Mouse (Mus musculus) stomach, embryonic 15.5 days (tissue): ENCODE data around the gene Tmem108. TPM values are rescaled to one million over a fixed set of nuclear protein-coding genes. Genes with fewer than 3 reads are reported as not detected.
A peak's percentile ranks its signal among the peaks of the same experiment; 100 is the strongest.

Source experiments
- ATAC-seq: fragments of 200-750 bp; cut with Nextera tagmentation; 2 replicates; pipeline ENCODE4 v1.8.0; 2017; ENCODE audit warnings: low read depth, moderate number of reproducible peaks, moderate TSS enrichment; ENCODE audit not compliant: insufficient read depth, low FRiP score
- H3K27ac ChIP-seq: fragments of 300-500 bp; sonication (generic); 2 replicates; pipeline ENCODE4 v1.5.1; 2015; ENCODE audit warnings: mild to moderate bottlenecking, inconsistent platforms
- H3K27me3 ChIP-seq: fragments of 300-500 bp; sonication (generic); replicated peaks from 2 replicates; pipeline ENCODE4 v1.6.1; 2015; ENCODE audit warnings: inconsistent platforms
- H3K36me3 ChIP-seq: fragments of 300-500 bp; sonication (generic); 2 replicates; pipeline ENCODE4 v1.6.1; 2015; ENCODE audit warnings: inconsistent platforms
- H3K4me1 ChIP-seq: fragments of 300-500 bp; sonication (generic); 2 replicates; pipeline ENCODE4 v1.6.1; 2015; ENCODE audit warnings: inconsistent platforms
- H3K4me2 ChIP-seq: fragments of 300-500 bp; sonication (generic); 2 replicates; pipeline ENCODE4 v1.6.1; 2015; ENCODE audit warnings: mild to moderate bottlenecking, inconsistent platforms
- H3K4me3 ChIP-seq: fragments of 300-500 bp; sonication (generic); replicated peaks from 2 replicates; pipeline ENCODE4 v1.5.1; 2015; ENCODE audit warnings: inconsistent platforms
- H3K9ac ChIP-seq: fragments of 300-500 bp; sonication (generic); 2 replicates; pipeline ENCODE4 v1.6.1; 2015; ENCODE audit warnings: inconsistent platforms
- H3K9me3 ChIP-seq: fragments of 300-500 bp; sonication (generic); 2 replicates; pipeline ENCODE4 v1.6.1; 2016; ENCODE audit warnings: inconsistent platforms
- WGBS: fragments of 180-500 bp; shearing (Covaris S2); methylation state at CpG from one replicate; pipeline ENCODE4 v1.1.7; 2015; 5-methylcytosine and 5-hydroxymethylcytosine counted together
- polyA plus RNA-seq: library from polyadenylated mRNA; unstranded; fragments of >200 nt; fragmentation: Nextera tagmentation; extraction: Ambion mirVana; gene quantifications from 2 replicates; pipeline ENCODE4 v1.2.1, GENCODE M21; 2015

Tmem108 gene
- polyA plus RNA-seq, 1 experiment from 2014 or later = 12.9 TPM

DNA sequence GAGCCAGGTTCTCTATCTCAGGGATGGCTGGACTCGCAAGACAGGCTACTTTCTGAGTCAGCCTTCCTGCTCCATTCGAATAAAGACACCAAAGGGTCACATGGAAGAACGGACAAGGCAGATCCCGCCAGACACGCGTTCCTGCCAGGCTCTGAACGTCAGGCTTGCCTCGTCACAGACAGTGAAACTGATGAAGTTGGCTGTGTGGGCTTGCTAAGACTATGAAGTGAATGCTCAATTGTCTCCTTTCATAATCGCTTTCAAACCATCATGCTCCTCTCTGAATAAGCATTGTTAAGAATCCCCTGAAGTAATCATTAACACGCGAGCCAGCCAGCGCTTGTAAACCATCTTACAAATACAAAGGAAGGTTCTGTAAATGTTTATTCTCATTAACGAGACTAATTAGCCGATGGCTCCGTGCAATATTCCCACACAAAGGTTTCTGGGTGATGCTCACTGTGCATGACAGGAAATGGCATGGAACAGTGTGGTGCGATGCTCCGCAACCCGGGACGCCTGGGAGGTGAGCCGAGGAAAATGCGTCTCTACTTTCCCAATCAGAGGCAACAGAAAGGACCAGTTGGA, 210.9 kb downstream of the Tmem108 start:
- no peak overlapping the region for H3K4me3 ChIP-seq
- no peak overlapping the region for H3K4me2 ChIP-seq
- ATAC-seq = no peak
- H3K9me3 ChIP-seq = no peaks in the 10 kb centered on the region
- no peak overlapping the region for H3K27ac ChIP-seq
- 67% methylated on average over 21 of the region's 21 CpGs for WGBS
- no peak overlapping the region for H3K9ac ChIP-seq
- H3K4me1 ChIP-seq = no peaks in the 10 kb centered on the region
- no peaks in the 10 kb centered on the region for H3K36me3 ChIP-seq
- no peaks in the 10 kb centered on the region for H3K27me3 ChIP-seq

DNA sequence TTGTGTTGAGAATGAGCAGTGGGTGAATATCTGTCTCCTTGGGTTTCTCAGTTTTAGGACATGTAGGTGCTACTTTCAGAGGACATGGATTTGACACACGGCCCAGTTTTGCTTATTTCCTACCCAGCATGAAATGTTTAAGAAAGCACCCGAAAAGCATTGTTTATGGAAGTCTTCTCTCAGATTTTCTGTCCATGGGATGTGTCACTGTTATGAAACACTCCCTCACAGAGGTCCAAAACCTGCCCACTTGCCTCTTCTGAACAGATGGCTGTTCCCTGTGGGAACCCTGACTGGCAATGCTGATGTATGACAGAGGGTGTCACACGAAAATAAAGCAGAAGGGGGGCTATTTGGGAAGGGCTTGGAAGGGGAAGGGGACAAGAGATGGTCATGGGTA, 212.5 kb downstream of the Tmem108 start:
- no peak overlapping the region for H3K27ac ChIP-seq
- no peaks in the 10 kb centered on the region for H3K27me3 ChIP-seq
- H3K9ac ChIP-seq = no peak overlapping the region
- H3K36me3 ChIP-seq = no peaks in the 10 kb centered on the region
- ATAC-seq = no peak
- H3K9me3 ChIP-seq = no peaks in the 10 kb centered on the region
- no peak overlapping the region for H3K4me2 ChIP-seq
- 53% methylated on average over 3 of the region's 3 CpGs for WGBS
- no peak overlapping the region for H3K4me3 ChIP-seq
- no peaks in the 10 kb centered on the region for H3K4me1 ChIP-seq

DNA sequence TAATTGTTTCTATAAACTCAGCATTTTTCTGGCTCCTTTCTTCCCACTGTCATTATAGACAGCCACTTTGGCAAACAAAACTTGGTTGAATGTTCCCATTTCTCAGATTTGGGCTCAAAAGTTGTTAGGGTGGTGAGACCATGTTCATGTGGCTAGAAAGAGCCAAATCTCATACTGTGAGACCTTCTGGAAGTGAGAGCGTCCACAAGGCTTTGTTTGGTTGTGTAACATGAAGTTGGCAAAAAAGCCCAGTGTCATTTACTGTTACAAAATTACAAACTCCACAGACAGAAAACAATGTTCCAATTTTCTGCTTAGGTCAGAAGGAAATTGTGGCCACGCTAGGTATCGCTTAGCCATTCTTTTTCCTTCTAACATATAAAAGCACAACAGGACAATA, 213.0 kb downstream of the Tmem108 start:
- ATAC-seq = no peak
- WGBS = 90% methylated on average over 3 of the region's 3 CpGs
- no peak overlapping the region for H3K4me2 ChIP-seq
- no peaks in the 10 kb centered on the region for H3K4me1 ChIP-seq
- no peak overlapping the region for H3K4me3 ChIP-seq
- no peaks in the 10 kb centered on the region for H3K36me3 ChIP-seq
- H3K9me3 ChIP-seq = no peaks in the 10 kb centered on the region
- H3K9ac ChIP-seq = no peak overlapping the region
- H3K27ac ChIP-seq = no peak overlapping the region
- no peaks in the 10 kb centered on the region for H3K27me3 ChIP-seq

DNA sequence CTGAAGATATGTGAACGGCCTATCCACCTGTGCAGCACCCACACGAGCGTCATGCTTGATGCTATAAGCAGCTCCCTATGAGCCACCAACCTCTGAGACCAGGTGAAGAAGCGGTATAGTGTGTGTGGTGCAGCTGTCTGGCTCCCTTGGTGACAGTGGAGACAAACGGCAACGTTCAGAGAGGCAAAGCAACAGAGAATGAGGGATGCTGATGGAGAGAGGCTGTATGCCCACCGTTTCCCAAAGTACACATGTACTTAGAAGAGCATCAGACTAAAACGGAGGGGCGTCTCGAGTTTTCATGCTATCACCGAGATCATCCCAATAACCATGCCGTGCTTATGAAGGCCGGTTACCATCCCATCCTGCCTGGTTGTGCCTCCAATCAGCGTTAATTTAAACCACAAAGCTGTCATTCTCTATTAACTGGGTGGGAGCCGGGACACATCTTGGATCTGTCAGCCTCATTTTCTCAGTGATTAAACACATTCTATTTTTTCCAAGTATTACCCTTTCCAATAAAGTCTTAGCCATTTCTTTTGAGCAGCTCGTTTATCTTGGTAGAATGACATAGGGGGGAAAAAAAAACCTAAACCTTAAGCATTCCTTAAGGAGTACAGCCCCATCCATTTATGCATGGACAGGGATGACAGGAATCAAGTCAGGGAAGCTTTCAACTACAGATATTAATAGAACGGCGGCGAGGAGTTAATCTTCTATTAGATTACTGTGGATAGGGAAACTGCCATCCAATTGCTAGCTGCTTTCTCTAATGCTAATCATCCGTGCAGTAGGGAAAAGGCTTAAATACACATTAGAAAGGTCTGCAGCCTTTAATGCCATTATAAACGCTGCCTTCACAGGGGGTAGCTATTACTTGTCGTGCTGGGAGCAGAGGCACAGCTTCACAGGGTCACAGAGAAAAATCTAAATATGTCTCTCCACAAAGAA, 214.7 kb downstream of the Tmem108 start:
- WGBS = 70% methylated on average over 22 of the region's 22 CpGs
- Histone ChIP-seq H3K27me3 (no peaks in the 10 kb centered on the region), H3K36me3 (no peaks in the 10 kb centered on the region), H3K9ac (no peak overlapping the region), H3K4me1 (no peaks in the 10 kb centered on the region), H3K9me3 (no peaks in the 10 kb centered on the region), H3K4me2 (no peak overlapping the region), H3K4me3 (no peak overlapping the region), H3K27ac (no peak overlapping the region)
- no peak for ATAC-seq

- H3K9me3 ChIP-seq = no peaks in the 10 kb centered on the region
- H3K27me3 ChIP-seq = no peaks in the 10 kb centered on the region
Observed at GRCm38 (mm10) chr9:103545729-103546128, 215.9 kb downstream of the Tmem108 start.

DNA sequence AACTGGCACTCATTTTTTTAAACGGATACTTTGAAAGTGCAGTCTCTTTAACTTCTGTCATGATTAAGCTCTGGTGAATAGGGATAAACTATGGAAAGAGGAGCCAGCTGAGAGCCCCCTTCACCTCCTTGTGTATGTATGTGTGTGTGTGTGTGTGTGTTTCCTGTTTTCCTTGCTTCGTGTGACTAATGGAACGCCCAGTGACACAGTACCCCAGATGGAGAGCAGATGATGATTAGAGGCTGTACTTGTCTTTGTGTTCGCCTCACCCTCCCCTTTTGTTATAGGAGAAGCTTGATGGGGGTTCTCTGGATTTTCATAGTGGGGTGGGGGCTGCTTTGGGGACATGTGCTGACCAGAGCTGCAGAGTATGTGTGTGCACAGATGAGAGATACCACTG, 216.4 kb downstream of the Tmem108 start:
- WGBS = 47% methylated on average over 4 of the region's 4 CpGs
- no peaks in the 10 kb centered on the region for H3K4me1 ChIP-seq
- no peak overlapping the region for H3K27ac ChIP-seq

More at GRCm38 (mm10) chr9:103545729-103546128, 215.9 kb downstream of the Tmem108 start:
- Histone ChIP-seq H3K27ac (no peak overlapping the region), H3K36me3 (no peaks in the 10 kb centered on the region), H3K4me1 (no peaks in the 10 kb centered on the region), H3K9ac (no peak overlapping the region), H3K4me2 (no peak overlapping the region), H3K4me3 (no peak overlapping the region)
- ATAC-seq = no peak
- WGBS = 56% methylated on average over 4 of the region's 4 CpGs

DNA sequence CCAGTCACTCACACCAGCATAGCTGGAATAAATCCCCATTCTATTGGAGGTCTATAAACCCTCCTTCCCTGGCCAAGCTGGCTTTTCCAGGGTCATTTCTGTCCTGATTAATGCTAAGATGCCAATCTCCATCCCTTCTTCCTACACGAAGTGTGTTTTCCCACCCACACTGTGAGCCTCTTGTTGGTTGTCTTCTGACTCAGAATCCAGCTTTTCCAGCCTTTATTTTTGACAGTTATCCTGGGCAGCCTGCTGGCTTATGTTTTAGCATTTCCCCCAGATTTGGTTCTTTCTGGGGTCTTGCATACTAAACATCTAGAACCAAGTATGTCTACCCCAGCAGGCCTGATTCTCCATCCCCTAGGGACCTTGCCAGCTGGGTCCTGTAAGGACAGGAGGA, 217.0 kb downstream of the Tmem108 start:
- H3K27ac ChIP-seq = no peak overlapping the region
- H3K36me3 ChIP-seq = no peaks in the 10 kb centered on the region
- H3K4me2 ChIP-seq = no peak overlapping the region
- H3K9me3 ChIP-seq = no peaks in the 10 kb centered on the region
- no peaks in the 10 kb centered on the region for H3K4me1 ChIP-seq
- no peaks in the 10 kb centered on the region for H3K27me3 ChIP-seq
- ATAC-seq = no peak
- no peak overlapping the region for H3K4me3 ChIP-seq
- 62% methylated on average over 1 of the region's 1 CpGs for WGBS
- no peak overlapping the region for H3K9ac ChIP-seq

More for the DNA sequence above, 216.4 kb downstream of the Tmem108 start:
- no peaks in the 10 kb centered on the region for H3K27me3 ChIP-seq
- no peak overlapping the region for H3K9ac ChIP-seq
- no peak overlapping the region for H3K4me2 ChIP-seq
- no peak overlapping the region for H3K4me3 ChIP-seq
- no peak for ATAC-seq
- H3K36me3 ChIP-seq = no peaks in the 10 kb centered on the region
- no peaks in the 10 kb centered on the region for H3K9me3 ChIP-seq

DNA sequence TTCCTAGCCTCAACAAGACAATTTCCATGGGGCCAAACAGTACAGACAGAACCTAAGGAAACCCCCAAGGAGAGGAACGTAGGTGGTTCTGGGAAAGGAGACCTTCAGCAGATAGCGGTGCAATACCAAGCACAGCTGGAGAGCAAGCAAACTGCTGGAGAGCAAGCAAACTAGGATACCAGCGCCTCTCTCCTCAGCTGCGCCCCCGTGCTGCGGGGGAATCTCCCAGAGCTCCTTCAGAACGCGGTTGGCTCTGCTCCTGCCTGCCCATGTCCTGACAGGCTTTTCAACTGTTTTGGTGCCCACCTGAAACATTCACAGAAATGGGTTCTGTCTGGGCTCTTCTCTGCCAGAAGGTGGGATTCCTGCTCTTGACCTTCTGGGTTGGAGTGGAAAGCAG, 221.1 kb downstream of the Tmem108 start:
- H3K9me3 ChIP-seq = no peaks in the 10 kb centered on the region
- H3K27me3 ChIP-seq = no peaks in the 10 kb centered on the region
- H3K9ac ChIP-seq = no peak overlapping the region
- no peaks in the 10 kb centered on the region for H3K4me1 ChIP-seq
- no peak for ATAC-seq
- WGBS = 85% methylated on average over 8 of the region's 8 CpGs
- H3K27ac ChIP-seq = no peak overlapping the region
- no peak overlapping the region for H3K4me3 ChIP-seq
- H3K4me2 ChIP-seq = no peak overlapping the region
- H3K36me3 ChIP-seq = no peaks in the 10 kb centered on the region

- WGBS = 36% methylated on average over 8 of the region's 8 CpGs
- H3K9ac ChIP-seq = no peak overlapping the region
- ATAC-seq = no peak
Observed at GRCm38 (mm10) chr9:103538047-103538816, 223.4 kb downstream of the Tmem108 start.

GRCm38 (mm10) chr9:103536059-103536634, 225.5 kb downstream of the Tmem108 start:
- no peak for ATAC-seq
- H3K27me3 ChIP-seq = no peaks in the 10 kb centered on the region
- no peaks in the 10 kb centered on the region for H3K36me3 ChIP-seq
- no peak overlapping the region for H3K4me3 ChIP-seq
- H3K9ac ChIP-seq = no peak overlapping the region
- WGBS = 85% methylated on average over 6 of the region's 6 CpGs
- H3K4me1 ChIP-seq = no peaks in the 10 kb centered on the region
- H3K27ac ChIP-seq = no peak overlapping the region
- no peak overlapping the region for H3K4me2 ChIP-seq
- no peaks in the 10 kb centered on the region for H3K9me3 ChIP-seq

More at GRCm38 (mm10) chr9:103538047-103538816, 223.4 kb downstream of the Tmem108 start:
- Histone ChIP-seq H3K4me2 (no peak overlapping the region), H3K4me3 (no peak overlapping the region), H3K36me3 (no peaks in the 10 kb centered on the region), H3K27ac (no peak overlapping the region), H3K4me1 (no peaks in the 10 kb centered on the region), H3K9me3 (no peaks in the 10 kb centered on the region), H3K27me3 (no peaks in the 10 kb centered on the region)

DNA sequence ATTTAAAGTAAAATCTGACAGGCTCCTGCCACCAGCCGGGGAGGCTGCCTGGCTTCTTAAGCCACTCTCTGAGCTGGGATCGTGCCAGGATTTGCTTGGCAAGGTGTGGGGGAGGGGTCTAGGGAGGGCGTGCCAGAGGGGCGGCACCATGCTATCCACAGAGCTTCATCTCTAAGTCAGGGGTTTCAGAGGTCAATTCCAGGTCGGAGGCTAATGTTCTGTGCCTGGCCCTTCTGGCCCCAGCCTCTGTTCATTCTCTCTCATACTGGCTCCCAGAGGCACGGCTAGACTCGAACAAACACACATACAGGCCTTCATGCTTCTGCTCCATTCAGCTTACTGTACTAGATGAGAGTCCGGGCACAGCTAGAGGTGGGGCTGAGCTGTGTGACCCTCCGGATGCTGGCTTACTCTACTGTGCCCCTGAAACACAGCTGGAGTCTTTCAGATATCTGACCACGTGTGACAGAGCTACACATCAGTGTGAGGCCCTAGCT, 236.5 kb downstream of the Tmem108 start:
- Histone ChIP-seq H3K27me3 (no peaks in the 10 kb centered on the region), H3K9me3 (no peaks in the 10 kb centered on the region), H3K4me2 (no peak overlapping the region), H3K9ac (no peak overlapping the region), H3K4me1 (peaks cover 6% of the 10 kb centered on the region), H3K27ac (no peak overlapping the region), H3K4me3 (no peak overlapping the region), H3K36me3 (no peaks in the 10 kb centered on the region)
- 0 out of 2 replicates have a peak, but pooled peaks have one; percentile 14 for ATAC-seq
- 22% methylated on average over 10 of the region's 10 CpGs for WGBS
